Mouse (Mus musculus) R1 (cell line): Measurements from ENCODE around the gene Rhbdl1.
A peak's percentile ranks its signal among the peaks of the same experiment; 100 is the strongest.

Experiments used
- DNase-seq: peaks from one replicate; pipeline ENCODE4 v3.0.0-alpha.2; 2018; ENCODE audit warnings: low read depth, low spot score

Rhbdl1 gene

DNA sequence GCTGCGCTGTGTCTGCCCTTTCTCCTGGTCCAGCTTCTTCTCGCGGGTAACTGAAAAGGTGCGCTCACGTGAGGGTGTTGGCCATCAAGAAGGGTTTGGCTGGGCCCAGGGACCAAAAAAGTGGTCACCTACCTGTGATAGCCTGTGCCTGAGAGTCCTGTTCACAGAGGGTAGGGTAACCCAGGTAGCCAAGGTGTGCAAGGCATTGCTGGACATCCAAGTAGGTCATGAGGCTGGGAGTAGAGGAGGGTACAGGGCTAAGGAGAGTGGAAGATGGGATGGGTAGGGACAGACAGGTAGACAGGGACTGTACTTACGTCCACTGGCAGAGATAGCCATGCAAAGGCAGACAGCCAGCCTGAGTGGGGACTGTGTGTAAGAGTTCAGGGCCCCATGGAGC, 3.4 kb upstream of the Rhbdl1 start:
- DNase-seq = no peak

DNA sequence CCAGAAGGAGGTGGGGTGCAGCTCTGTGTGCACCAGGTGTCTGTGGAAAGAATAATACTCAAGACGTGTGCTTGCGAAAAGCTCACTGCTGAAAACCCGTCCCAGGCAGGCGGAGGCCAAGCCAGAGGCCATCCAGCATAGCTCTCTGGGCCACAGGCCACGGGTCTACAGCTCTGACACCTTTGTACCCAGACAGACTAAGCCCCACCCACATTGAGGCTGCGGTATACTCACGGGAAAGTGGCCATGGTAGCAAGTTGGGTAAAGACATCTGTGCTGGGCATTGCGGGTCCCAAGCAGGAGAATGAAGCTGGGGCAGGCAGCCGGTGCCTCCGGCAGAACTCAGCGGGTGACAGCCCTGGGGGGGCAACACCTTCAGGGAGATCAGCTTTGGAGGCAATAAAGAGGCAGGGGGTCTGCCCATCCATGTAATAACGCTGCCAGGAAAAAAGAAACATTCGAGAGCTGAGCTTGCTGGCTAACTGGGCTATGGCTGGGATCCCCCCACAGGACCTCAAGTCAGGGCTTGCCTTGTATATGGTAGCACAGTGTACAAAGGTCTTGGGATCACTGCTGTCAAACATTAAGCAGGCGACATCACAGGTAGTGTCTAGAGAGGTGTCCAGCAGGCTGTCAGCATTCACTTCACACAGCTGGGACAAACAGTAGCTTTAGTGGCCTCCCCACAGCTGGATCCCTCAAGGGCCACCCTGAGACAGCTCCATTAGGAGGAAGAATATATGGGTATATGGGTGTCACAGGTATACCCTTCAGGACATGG, 2.5 kb upstream of the Rhbdl1 start:
- no peak for DNase-seq

DNA sequence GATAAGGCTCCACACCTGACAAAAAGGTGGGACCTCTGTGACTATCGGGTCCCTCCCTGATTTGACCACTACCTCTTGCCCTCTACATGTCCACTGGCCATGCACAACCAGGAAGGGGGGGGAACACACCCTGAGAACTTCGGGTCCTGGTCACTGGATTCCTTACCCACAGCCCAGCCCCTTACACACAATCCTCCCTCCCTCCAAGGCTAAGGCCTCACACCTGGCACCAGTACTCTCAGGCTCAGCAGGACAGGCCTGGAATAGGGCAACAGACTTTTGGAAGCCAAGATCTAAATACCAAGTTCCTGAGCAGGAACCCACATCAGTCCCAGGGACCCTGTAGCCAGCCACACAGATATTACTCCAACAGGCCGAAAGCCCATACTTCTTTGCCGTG, 1.8 kb upstream of the Rhbdl1 start:
- no peak for DNase-seq

DNA sequence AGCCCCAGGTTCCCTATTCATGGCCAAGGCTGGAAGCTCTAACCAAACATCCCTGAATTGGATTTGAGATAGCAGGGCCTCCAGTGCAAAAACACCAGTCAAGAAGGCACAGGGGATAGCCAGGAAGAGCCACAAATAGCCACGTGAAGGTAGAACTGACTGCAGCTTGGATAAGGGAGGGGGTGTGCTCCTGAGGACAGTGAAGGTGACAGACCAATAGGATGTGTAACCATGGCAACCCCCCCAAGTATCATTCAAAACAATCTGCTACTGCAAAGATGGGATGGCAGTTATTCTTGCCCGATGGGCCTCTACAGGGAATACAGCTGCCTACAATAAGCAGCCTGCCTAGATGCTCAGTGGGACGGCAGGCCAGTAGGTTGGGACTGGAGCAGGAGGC, 438 bp upstream of the Rhbdl1 start:
- DNase-seq = peak; percentile 48

DNA sequence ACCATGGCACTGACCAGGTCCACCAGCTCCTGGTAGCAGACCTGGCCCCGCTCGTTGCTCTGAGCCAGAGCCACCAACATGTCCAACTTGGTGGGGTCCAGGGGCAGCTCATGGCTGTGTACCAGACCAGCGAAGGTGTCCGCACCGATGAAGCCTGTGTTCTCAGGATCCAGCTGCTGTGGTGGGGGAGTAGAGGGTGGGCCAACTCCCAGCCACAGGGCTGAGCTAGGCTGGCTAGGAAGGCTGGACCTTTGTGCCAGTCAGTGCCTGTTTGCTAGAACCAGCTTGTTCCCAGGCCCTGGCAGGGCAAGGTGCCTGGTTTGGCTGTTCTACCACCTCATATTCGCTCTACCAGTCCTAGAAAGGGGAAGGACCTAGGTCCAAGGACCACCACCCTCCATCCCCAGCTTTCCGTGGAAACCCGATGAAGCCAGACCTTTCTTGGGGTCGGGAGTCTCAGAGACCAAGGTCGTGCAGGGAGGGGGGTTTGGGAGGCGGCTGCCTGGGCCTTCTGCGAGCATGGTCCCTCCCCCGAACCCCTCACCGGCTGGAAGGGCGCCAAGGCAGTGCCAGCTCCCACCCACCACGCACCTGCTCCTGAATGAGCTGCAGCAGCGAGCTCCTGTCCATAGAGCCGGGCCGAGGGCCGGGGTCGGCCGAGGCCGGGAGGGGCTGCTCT, 559 bp downstream of the Rhbdl1 start:
- no peak for DNase-seq

DNA sequence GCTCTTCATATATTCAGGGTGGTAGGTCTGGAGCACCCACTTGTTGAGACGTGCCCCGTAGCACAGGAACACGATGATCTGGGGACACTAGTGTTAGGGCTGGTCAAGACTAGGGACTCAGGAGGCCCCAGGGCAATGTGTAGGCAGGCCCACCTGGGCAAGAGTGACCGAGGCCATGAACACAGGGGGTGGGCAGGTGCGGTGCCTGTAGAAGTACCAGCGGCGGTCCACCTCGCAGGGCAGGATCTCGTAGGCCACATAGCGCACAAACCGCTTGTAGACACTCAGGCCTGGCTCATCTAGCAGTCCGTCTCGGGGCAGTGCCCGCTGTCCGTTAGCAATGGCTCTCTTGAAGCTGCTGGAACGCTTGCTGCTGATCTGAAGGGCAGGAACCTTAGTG, 1.3 kb downstream of the Rhbdl1 start:
- no peak for DNase-seq

DNA sequence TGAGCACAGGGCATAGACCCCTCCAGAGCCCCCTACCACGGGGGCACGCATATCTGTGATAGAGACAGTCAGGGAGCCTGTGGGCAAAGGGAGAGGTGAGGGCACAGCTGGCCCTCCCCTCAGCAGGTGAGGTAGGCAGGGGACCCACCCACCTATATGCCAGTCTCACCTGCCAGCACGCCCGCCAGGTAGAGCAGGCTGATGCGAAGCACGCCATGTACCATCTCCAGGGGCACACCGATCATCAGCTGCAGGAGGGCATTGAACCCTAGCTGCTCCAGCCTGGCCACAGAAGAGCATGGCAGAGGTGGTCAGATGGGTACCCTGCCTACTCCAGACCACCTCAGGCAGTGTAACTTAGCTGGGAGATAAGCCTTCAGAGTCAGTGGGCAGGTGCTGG, 1.8 kb downstream of the Rhbdl1 start:
- DNase-seq = no peak

DNA sequence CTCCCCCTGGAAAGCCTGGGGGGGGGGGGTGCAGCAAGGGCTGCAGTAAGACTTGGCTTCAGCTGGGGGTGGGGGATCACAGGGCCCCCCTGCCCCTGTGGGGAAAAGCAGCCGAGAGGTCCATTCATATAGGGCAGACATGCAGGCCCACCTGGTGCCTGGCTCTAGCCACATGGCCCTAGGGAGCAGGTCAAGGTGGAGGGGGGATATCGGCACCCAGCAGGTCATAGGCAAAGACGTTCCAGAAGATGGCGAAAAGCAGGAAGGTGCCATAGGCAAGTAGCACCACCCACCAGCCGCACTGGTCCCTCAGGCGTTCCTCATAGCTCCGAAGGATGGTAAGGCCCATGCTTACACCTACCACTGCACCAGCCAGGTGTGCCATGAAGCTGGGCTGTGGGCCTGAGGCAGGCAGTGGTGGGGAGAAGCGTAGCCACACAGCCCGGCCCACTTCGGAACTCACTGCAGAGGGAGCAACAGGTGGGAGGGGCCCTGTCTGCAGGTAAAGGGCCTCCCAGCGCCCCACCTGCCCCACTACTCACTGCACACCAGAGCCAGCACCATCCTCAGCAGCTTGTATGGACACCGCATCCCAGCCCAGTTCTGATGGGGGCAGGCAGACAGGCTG, 2.4 kb downstream of the Rhbdl1 start:
- DNase-seq = no peak

DNA sequence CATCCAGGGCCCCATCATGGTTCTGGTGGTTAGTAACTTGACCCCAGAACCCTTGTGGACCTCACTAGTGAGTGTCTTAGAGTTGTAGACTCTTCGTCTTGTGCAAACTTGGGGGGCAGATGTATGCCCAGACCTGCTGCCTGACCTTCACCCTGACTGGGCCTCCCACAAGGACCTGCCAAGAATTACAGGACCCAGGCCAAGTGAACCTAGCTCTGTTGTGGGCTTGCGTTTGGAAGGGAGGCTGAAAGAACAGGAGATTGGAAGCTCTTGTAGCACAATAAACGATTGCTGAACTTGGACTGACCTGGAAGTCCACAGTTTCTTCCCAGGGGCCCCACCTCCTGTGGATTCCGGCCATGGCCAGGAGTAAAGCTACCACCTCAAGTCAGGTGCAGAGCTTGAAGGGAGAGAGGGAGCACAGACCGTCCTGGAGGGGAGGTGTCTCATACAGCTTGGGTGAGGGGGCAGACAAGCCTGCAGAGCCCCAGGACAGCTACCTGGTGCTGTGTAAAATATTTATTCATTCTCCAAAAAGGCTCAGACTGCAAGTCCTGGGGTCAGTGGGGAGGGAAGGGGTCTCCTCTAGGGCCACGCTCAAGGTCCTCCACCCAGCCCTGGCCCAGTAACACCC, 3.0 kb downstream of the Rhbdl1 start:
- DNase-seq = no peak

DNA sequence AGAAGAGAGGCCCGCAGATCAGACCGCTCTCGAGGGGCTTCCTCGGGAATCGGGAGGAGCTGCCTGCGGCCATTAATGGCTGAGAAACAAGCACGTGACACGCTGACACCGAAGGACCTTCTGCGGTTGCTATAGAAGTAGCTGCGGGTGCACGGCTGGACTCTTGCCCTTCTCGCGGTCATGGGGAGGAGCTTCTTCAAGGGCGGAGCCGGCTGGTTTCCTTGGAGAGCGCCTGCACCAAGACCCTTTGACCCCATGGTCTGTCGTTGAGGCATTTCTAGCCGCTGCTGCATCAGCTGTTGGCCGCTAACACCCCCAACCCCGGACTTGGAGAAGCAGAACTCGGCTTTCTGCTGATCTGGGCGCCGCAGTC, 3.8 kb downstream of the Rhbdl1 start, which contains the start of gene Stub1:
TSS of gene Stub1 (minus strand) at position 114 of the 373 bp plus-strand sequence.
- DNase-seq = peak; percentile 93

DNA sequence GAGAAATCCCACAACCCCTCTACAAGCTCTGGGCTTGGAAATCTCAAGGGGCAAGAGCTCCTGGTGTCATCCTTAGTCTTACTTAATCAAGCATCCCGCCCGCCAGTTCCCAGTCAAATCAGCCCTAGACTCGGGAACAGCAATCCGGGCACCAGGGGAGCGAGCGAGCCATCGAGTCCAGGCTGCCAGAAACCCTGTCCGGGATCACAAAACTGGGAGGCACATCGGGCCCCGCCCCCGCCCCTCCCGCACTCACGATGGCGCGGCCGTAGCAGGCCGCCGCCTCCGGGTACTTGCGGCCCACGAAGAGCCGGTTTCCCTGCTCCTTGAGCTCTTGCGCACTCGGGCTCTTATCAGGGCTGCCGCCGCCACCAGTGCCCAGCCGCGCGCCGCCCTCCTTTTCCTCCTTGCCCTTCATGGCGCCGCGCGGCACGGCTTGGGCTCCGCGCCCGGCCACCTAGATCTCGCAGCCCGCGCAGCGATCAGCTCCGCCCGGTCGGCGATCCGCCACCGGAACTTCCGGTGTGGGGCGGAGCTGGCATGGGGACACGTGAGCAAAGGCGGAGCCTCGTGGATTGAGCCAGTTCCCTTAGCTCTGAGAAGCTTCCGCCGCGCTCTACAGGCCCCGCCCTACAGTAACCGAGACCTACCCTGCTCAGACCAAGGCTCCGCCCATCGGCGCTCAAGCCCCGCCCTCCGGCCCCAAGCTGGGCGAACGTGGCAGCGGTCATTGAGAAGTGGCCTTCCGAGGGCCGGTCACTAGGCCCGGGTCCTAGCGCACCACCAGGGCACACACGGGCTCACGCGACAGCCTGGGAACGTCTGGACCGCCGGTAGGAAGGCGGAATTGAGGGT, 4.4 kb downstream of the Rhbdl1 start:
- peak; percentile 99 for DNase-seq

DNA sequence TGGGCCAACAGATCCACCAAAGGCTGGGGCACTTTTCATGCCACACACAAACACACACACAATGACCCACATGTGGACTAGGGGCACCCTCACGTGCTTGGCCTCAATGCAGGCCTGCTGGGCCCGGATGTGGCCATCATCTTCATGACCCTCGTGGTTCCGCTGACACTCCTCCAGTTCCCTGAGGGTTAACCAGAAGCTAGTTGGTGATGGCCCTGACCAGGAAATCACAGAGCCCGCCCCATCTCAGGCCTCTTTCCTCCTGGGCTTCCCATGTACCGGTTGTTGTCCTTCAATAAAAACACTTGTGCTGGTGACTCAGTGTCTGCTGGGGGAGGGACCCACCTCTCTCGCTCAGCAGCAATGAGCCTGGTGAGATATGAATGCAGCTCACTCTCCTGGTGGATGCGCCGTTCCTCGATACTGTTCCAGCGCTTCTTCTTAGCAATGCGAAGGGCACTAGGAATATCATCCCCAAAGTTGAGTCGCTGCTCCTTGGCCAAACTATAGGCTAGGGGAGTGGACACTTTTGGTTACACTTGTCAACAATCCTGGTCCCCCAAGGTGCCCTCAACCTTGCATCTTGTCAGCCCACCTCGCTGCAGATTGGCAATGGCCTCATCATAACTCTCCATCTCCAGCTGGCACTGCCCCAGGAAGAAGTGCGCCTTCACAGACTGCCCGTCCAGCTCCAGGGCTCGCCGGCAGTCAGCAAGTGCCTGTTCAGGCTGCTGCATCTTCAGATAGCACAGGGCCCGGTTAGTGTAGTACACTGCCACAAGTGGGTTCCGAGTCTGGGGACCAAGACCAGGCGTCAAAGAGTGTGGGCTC, 5.4 kb downstream of the Rhbdl1 start:
- DNase-seq = no peak

DNA sequence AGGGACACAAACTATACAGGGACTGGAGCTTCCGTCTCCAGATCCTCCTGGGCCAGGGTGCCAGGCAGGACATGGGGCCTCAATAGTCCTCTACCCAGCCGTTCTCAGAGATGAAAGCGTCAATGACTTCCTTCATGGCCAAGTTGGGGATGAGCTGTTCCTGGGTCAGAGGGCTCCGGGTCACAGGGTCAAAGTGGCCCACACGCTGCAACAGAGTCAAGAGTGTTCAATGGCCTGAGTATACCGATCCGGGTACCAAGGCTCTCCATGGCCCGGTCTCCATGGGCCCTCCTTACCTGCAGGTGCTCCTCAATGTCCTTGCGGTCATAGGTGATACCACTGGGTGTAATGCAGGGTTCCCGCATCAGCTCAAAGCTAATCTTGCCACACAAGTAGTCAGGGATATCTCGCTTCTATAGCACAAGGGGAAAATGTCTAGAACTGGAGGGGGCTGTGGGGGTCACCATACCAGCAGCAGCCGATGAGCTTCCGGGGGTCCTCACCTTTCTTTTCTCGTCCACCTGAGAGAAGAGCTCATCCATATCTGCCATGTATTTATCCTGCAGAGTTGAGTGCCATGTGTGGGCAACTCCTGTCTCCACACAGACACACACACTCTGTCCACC, 6.2 kb downstream of the Rhbdl1 start:
- no peak for DNase-seq

DNA sequence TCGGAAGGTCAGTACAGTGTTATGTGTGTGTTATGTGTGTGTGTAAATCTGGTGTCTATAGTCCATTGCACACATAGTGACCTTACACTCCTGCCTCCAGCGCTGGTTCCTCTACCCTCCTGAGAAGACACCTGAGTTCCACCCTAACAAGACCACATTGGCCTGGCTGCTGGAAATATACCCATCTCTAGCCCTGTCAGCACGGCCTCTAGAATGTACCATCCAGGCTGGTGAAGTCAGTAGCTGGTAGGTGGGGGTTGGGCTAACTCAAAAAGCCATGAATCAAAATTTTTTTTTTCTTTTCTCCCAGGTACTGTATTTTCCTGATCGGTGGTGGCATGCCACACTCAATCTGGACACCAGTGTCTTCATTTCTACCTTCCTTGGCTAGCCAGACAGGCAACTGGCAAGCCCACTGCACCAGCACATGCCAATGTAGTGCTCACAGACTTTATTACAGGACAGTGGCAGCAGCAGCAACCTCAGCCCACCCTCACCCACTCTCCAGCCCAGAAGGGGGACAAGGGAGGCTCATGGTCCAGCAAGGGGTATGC, 6.8 kb downstream of the Rhbdl1 start:
- DNase-seq = no peak

DNA sequence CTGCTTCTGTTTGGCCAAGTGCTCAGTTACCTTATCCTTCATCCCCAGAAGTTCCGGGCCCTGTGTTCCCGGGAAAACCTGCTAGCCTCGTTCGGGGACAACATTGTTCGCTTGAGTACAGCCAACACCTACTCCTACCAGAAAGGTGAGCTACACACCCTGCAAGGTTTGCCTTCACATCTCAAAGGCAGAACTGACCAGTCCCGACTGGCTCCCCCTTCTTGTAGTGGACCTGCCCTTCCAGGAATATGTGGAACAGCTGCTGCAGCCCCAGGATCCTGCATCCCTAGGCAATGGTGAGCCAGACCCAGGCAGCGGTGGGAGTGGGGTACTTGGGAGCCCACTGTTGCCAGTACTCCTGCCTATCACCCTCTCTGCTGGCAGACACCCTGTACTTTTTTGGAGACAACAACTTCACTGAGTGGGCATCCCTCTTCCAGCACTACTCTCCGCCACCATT, 7.5 kb downstream of the Rhbdl1 start:
- DNase-seq = no peak

DNA sequence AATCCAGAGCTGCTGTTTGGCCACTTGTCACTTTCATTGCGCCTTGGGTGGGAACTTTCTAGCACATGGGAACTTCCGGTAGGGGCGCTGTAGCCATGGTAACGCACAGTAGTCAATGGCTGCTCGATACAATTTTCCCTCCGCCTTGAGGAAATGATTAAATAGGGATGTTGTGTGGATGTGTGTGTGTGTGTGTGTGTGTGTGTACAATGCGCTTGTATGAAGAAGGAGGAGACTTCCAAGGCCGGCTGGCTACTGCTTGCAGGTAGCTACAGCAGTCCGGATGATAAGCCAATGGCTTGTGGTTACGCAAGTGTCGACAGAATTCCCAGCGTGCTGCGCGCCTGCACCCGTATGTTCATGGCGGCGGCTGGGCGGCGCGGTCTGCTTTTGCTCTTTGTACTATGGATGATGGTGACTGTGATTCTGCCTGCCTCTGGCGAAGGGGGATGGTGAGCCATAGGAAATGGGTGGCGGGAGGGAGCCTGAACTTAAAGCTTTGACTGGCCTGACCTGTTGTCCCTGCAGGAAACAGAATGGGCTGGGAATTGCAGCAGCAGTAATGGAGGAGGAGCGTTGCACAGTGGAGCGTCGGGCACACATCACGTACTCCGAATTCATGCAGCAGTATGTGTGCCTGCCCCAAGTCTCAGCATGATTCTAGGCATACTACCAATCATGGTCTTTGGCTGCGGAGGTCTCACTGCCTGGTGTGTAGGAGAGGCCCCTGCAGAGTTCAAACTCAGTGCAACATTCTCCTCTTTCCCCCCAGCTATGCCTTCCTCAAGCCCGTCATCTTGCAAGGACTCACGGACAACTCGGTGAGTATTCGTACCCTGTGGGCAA, 8.2 kb downstream of the Rhbdl1 start, which contains the start of gene Jmjd8:
TSS of gene Jmjd8 (plus strand) at position 156 of the 846 bp plus-strand sequence.
- DNase-seq = peak; percentile 88

DNA sequence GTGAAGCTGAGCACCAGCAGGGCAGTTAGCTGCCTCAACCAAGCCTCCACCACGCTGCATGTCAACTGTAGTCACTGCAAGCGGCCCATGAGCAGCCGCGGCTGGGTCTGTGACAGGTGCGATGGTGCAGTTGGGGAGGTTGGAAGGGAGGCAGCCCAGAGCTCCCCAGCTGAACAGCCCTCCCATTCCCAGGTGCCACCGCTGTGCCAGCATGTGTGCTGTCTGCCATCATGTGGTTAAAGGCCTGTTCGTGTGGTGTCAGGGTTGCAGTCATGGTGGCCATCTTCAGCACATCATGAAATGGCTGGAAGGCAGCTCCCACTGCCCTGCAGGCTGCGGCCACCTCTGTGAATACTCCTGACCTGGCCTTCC, 8.9 kb downstream of the Rhbdl1 start:
- no peak for DNase-seq

DNA sequence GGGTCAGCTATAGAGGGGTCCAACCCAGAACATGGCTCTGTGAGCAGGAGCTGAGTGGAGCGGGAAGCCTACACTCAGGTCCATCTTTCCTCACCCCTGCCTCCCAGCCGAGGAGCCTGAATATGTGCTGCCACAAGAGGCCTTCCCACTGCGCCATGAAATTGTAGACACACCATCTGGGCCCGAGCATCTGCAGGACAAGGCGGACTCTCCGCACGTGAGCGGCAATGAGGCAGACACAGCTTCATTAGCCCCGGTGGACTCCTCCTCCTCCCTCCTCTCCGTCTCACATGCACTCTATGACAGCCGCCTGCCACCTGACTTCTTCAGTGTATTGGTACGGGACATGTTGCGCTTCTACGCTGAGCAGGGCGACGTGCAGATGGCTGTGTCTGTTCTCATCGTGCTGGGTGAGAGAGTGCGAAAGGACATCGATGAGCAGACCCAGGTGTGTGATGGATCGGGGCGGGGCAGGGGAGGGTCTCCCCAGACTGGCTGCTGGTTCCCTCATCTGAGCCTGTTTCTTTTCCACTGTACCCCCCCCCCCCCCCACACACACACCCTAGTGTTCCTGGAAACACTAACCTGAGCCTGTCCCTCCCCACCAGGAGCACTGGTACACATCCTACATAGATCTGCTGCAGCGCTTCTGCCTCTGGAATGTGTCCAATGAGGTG, 9.4 kb downstream of the Rhbdl1 start:
- DNase-seq = no peak
